Mouse (Mus musculus): Measurements from ENCODE around the gene Olfr60. TPM values are rescaled to one million over a fixed set of nuclear protein-coding genes. Genes with fewer than 3 reads are reported as not detected.

The Olfr60 gene
- polyA plus RNA-seq, 1 experiment = not detected

DNA sequence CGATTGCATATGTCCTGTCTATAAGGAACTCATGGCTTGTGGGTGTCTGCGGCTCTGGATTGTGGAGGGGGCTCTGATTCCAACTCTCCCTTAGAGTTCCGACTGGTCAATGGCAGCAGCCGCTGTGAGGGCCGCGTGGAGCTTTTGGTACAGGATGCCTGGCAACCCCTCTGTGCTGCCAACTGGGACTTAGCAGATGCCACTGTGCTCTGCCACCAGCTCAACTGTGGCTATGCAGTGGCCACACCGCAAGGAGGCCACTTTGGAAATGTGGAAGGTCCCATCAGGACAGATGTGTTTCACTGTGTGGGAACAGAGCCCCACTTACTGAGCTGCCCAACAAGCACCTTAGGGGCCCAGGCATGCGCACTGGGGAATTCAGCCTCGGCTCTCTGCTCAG, 65.7 kb downstream of the Olfr60 start:
- no peak for DNase-seq (ENCODE audit: low read depth)
- no peak for TF ChIP-seq CTCF (IDR thresholded peaks at IDR 0.05; ENCODE audit: borderline replicate concordance, extremely low read depth, insufficient read depth, insufficient read length)
- no peak for TF ChIP-seq POLR2A (IDR thresholded peaks at IDR 0.05; ENCODE audit: borderline replicate concordance, extremely low read depth, insufficient read depth, insufficient read length, poor library complexity, severe bottlenecking)

Other genes starting within 250 kb of the Olfr60 start
- 5.1 and 6.0 TPM in 2 replicates for gene Paox, start 245.9 kb downstream of the Olfr60 start, polyA plus RNA-seq (2012; rRNA removed)
- gene Echs1, start 245.2 kb downstream of the Olfr60 start, polyA plus RNA-seq (2012; rRNA removed) = 74.9 and 75.4 TPM in 2 replicates
- 33.9 and 41.5 TPM in 2 replicates for gene Mtg1, start 224.1 kb downstream of the Olfr60 start, polyA plus RNA-seq (2012; rRNA removed)
- 10.2 and 16.2 TPM in 2 replicates for gene Sprn, start 206.8 kb downstream of the Olfr60 start, polyA plus RNA-seq (2012; rRNA removed)
- not detected in 2 replicates for gene Olfr522, start 196.9 kb downstream of the Olfr60 start, polyA plus RNA-seq (2012; rRNA removed)
- not detected in 2 replicates for gene Olfr523, start 188.5 kb downstream of the Olfr60 start, polyA plus RNA-seq (2012; rRNA removed)
- gene Olfr524, start 155.7 kb downstream of the Olfr60 start, polyA plus RNA-seq (2012; rRNA removed) = not detected in 2 replicates
- 0.04 TPM in 1 of 2 replicates, not detected in the other for gene Cd163l1, start 143.4 kb downstream of the Olfr60 start, polyA plus RNA-seq (2012; rRNA removed)
- 0.05 TPM in 1 of 2 replicates, not detected in the other for gene 5830411N06Rik, start 114.4 kb downstream of the Olfr60 start, polyA plus RNA-seq (2012; rRNA removed)
- gene Olfr525, start 40.8 kb downstream of the Olfr60 start, polyA plus RNA-seq (2012; rRNA removed) = not detected in 2 replicates
- gene Olfr527, start 27.7 kb downstream of the Olfr60 start, polyA plus RNA-seq (2012; rRNA removed) = not detected in 2 replicates
- not detected in 2 replicates for gene Olfr530, start 14.7 kb upstream of the Olfr60 start, polyA plus RNA-seq (2012; rRNA removed)
- not detected in 2 replicates for gene Olfr531, start 41.2 kb upstream of the Olfr60 start, polyA plus RNA-seq (2012; rRNA removed)
- not detected in 2 replicates for gene Olfr532, start 60.0 kb upstream of the Olfr60 start, polyA plus RNA-seq (2012; rRNA removed)
- gene Olfr533, start 101.7 kb upstream of the Olfr60 start, polyA plus RNA-seq (2012; rRNA removed) = not detected in 2 replicates
- gene Olfr535, start 122.5 kb upstream of the Olfr60 start, polyA plus RNA-seq (2012; rRNA removed) = not detected in 2 replicates
- gene Olfr536, start 145.7 kb upstream of the Olfr60 start, polyA plus RNA-seq (2012; rRNA removed) = not detected in 2 replicates
- not detected in 2 replicates for gene Olfr538, start 206.2 kb upstream of the Olfr60 start, polyA plus RNA-seq (2012; rRNA removed)
- not detected in 2 replicates for gene Olfr46, start 239.6 kb upstream of the Olfr60 start, polyA plus RNA-seq (2012; rRNA removed)